Mouse (Mus musculus) myocyte (in vitro differentiated cells): ENCODE measurements at regions not wholly inside any gene's neighbourhood (a gene's known extent, or its start where the extent isn't known, plus 50 kb on each side); places are given as distances from the start of the nearest gene placed in this dataset.

Experiments
- CEBPB ChIP-seq: IDR thresholded peaks from 2 replicates; pipeline ENCODE4 v1.6.1; 2011; ENCODE audit warnings: mild to moderate bottlenecking, moderate library complexity; ENCODE audit not compliant: poor library complexity, insufficient read depth, severe bottlenecking
- E2F4 ChIP-seq: IDR thresholded peaks from one replicate; pipeline ENCODE4 v1.6.1; 2011; ENCODE audit warnings: mild to moderate bottlenecking, control low read depth, moderate library complexity; ENCODE audit not compliant: insufficient read depth
- MAX ChIP-seq: IDR thresholded peaks from one replicate; pipeline ENCODE4 v1.6.1; 2011; ENCODE audit warnings: low read depth, mild to moderate bottlenecking, control low read depth
- MYOD1 ChIP-seq, 3 experiments: IDR thresholded peaks; one replicate each; pipeline ENCODE4 v1.6.1; 2011; ENCODE audit warnings: control low read depth in 2 of 3, low read depth in 2 of 3, mild to moderate bottlenecking in 2 of 3, moderate library complexity in 1 of 3; ENCODE audit not compliant: insufficient read length in 2 of 3, control insufficient read depth in 1 of 3
- MYOG ChIP-seq, 3 experiments: IDR thresholded peaks; one replicate each; pipeline ENCODE4 v1.6.1; 2011; ENCODE audit warnings: control low read depth in 2 of 3, low read depth in 2 of 3, mild to moderate bottlenecking in 2 of 3; ENCODE audit not compliant: insufficient read length in 2 of 3, control insufficient read depth in 1 of 3, insufficient read depth in 1 of 3
- POLR2A ChIP-seq: IDR thresholded peaks from one replicate; pipeline ENCODE4 v1.6.1; 2011; ENCODE audit warnings: low read depth, mild to moderate bottlenecking, control low read depth, moderate library complexity; ENCODE audit not compliant: insufficient read length
- POLR2AphosphoS2 ChIP-seq: IDR thresholded peaks from one replicate; pipeline ENCODE4 v1.6.1; 2011; ENCODE audit warnings: low read depth, control low read depth; ENCODE audit not compliant: insufficient read length
- REST ChIP-seq: IDR thresholded peaks from one replicate; pipeline ENCODE4 v1.6.1; 2011; ENCODE audit warnings: mild to moderate bottlenecking, control low read depth, moderate library complexity; ENCODE audit not compliant: insufficient read depth, insufficient read length
- SRF ChIP-seq: IDR thresholded peaks from one replicate; pipeline ENCODE4 v1.6.1; 2011; ENCODE audit warnings: low read depth; ENCODE audit not compliant: control insufficient read depth, insufficient read length
- TCF12 ChIP-seq: IDR thresholded peaks from one replicate; pipeline ENCODE4 v1.6.1; 2011; ENCODE audit warnings: mild to moderate bottlenecking, control low read depth; ENCODE audit not compliant: poor library complexity, insufficient read depth, severe bottlenecking
- TCF3 ChIP-seq: IDR thresholded peaks from one replicate; pipeline ENCODE4 v1.6.1; 2011; ENCODE audit warnings: low read depth, control low read depth; ENCODE audit not compliant: insufficient read length
- USF1 ChIP-seq: IDR thresholded peaks from one replicate; pipeline ENCODE4 v1.6.1; 2011; ENCODE audit warnings: low read depth, mild to moderate bottlenecking, control low read depth, moderate library complexity

DNA sequence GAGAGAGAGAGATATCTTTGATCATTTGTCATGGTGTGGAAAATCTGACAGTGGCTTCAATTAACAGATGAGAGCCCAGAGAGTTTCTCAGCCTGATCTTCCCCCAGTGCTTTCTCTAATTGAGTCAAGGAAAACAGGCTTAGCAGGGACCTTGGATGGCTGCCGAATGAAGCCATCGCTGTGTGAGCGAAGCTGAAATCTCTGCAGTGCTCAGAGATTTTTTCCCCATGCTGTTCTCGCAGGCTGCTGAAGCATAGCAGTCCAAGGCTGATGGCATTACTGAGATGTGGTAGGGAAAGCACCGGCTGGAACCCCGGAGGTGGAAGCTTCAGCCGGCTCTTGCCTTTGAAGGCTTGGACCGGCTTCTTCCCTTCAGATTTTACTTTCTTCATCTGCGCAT lies 455.1 kb downstream of the Slc4a3 start:
- TF ChIP-seq TCF3 (no peak), MYOG (IDR thresholded peaks at IDR 0.05; ENCODE audit: control insufficient read depth in 1 of 3, insufficient read depth in 1 of 3, insufficient read length in 2 of 3, low read depth in 2 of 3) (no peak), POLR2A (no peak), CEBPB (no peak), MAX (no peak), E2F4 (no peak), USF1 (no peak), TCF12 (no peak), MYOD1 (IDR thresholded peaks at IDR 0.05; ENCODE audit: control insufficient read depth in 1 of 3, insufficient read length in 2 of 3, low read depth in 2 of 3) (no peak), POLR2AphosphoS2 (no peak), SRF (no peak), REST (no peak)
